Mouse (Mus musculus) thymus, adult 18-20 months (tissue): Measurements from ENCODE around the gene Rab37.

ENCODE experiments used
- DNase-seq, 2 experiments: peaks; one replicate each; pipeline ENCODE4 v3.0.0; 2022; ENCODE audit warnings: mixed read lengths in 2 of 2

The Rab37 gene

DNA sequence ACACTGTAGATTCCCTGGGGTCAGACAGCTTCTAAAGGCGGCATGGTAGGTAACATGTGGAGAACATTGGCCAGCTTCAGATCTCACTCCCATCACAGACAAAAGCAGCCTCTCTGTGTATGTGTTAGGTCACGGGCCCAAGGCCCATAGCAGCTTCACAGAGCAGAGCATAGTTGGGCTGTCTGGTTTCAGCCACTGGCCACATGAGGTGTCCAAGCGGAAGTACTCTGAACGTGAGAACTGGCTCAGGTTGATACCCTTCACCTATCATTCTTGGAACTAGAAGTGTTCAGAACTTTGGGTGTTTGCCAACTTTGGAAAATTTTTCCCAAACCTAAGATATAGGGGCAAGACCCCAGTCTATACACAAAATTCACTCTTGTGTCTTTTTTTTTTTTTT is 78.2 kb downstream of the Rab37 start:
- DNase-seq: no peak

DNA sequence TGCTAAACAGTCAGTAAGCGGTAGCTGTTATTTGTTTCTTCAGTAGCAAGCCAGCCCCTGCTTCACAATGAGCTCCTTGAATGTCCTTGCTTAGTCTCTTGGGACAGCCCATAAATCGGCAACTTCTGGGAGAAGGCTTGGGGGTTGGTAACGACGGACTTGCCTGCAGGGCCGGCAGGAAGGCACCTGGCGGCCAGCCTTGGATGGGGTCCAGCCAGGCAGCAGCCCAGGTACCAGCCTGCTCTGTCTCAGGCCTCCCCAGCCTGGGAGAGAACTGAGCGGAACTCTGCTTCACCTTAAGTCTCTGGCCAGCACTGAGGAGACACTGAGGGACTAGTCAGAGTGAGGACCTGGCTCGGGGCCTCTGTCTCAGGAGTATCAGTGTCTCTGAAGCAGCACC is 79.9 kb downstream of the Rab37 start:
- DNase-seq: no peak

DNA sequence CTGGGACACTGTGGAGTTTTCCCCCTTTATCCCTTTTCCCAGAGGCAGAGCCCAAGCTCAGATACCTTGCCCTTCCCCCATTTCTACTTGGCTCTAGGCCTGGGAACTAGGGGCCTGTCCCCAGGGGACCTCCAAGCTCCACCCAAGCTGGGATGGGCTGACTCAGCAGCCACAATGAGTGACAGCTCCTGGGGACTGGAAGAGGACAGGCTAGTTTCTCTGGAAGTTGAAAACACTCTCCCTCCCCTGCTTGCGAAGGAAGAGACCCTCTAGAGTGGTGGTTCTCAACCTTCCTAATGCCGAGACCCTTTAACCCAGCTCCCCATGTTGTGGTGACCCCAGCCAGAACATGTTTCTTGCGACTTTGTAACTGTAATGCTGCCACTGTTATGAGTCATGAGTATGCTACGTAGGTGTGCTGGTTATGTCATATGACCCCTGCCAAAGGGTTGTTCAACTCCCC is 81.6 kb downstream of the Rab37 start:
- DNase-seq: peak in 1 of 2 experiments; percentile 14

DNA sequence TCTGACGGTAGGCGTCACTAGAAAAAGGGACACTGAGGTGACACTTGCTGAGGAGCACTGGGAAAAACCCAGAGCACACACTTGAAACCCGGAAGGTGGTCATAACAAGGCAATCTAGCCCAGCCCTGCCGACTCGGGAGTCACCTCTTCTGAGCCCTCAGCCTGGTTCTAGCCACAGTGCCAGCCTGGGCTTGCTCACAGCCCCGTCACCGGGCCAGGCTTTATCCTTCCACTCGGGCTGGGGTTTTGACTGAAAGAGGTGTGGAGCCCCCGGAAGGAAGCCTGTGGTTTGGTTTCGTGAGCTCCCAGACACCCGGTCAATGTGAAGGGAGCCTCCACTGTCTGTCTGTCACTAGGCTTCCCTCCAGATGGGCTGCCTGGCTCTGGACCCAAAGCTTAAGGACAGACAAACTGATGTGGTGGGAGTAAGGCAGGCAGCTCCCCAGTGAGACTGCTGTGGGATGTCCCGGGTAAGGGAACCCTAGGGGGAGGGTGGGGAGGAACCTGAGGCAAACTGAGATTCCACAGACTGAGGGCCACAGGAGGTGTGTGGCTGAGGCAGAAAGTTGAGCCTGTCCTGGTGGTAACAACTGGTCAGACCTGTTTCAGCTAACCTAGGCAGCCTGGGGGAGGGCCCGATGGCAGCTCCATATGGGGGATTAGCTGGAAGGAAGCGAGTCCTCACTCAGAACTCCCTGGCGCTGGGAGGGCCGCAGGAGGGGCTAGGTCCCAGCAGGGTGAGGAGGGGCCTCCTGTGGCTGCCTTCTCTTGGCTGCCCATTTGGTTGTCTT is 82.5 kb downstream of the Rab37 start:
- peak in 1 of 2 experiments; percentile 40 for DNase-seq

DNA sequence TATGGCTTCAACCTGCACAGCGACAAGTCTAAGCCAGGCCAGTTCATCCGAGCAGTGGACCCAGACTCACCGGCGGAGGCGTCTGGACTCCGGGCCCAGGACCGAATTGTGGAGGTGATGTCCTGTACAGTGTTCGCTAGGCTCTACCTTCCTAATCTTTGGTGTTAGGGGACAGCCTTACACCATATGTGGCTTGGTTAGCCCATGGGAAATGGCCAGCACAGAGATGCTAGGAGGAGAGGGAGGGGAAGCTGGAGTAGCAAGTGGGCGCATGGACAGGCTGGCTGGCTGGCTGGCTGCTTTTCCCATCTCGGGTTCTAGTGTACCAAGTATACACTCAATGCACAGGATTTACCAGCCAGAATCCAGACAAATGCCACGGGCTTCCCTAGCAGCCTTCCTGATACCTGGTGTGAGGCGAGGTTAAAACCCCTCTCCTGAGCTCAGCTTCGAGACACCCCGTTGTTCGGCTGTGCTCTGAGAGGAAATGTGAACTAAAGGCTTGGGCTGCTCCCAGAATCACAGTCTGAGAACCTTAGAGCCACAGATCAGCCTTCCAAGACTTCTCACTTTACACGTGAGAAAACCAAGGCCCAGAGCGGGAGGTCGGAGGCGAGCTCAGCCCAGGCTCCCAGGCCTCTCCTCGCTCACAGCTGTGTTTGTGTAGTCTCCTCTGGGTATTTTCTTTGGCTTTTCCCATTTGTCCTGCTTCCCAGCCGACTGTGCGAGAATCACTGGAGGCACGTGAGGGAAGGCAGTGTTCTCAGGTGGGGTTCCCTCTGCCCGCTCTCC is 85.4 kb downstream of the Rab37 start:
- no peak for DNase-seq

DNA sequence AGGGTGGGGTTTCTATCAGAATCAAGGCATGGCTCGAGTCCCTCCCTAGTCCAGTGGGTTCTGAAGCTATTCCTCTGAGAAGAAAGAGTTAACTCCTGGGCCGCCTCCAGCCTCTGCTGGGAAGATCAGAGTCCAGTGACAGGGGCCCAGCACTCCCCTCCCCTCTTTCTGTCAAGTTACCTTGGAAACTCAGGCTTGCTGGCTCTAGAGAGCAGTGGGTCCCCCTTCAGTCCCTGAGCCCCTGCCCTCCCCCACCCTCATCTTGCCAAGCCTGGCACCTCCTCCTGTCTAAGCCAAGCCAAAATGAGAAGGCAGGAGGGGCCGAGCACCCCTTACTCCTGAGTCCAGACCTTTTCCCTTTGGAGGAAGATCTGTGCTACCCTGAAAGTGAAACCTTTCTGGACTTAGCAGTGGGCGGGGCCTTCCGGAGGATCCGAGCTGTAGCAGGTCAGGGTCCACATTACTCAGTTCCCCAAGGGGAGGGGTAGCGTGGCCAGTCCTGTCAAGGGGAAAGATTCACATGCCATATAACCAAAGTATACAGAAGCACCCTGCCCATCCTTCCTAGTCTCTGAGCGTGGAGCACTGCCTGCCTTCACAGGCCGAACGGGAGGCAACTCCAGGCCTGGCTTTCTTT is 86.4 kb downstream of the Rab37 start:
- DNase-seq: no peak

DNA sequence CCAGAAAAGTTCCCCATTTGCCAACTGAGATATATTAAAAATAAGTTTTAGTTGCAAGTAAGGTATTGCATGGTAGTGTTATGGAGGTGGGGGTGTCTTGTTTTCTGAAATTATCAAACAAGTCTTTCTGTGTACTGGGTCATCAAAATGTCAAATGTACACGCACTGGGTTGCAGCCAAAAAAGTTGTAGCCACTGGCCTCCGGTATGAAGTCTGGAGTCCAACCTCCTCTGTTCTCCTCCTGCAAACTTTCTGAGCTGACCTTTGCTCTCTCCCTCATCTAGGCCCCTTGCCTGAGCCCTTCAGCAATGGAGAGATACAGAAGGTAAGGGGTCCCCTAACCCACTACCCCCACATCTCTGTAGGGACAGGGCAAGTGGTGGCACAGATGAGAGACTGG is 87.5 kb downstream of the Rab37 start:
- DNase-seq: no peak

DNA sequence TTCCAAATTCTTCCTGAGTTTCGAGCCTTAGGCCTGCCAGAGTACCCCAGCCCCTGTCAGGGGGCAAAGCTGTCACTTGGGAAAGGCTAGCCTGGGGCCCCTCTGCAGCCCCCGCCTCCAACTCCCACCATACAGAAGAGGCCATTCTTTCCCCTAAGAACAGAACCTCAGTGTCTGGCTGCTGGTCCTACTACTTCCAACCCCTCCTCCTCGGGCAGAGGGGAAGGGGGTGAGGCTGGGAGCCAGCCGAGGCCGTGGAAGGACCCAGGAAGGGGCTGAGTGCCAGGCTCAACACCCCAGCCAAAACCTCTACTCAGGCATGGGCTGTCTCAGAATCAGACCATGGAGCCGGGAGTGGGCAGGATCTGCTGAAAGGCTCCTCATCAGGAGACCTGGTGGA is 88.0 kb downstream of the Rab37 start:
- no peak for DNase-seq

DNA sequence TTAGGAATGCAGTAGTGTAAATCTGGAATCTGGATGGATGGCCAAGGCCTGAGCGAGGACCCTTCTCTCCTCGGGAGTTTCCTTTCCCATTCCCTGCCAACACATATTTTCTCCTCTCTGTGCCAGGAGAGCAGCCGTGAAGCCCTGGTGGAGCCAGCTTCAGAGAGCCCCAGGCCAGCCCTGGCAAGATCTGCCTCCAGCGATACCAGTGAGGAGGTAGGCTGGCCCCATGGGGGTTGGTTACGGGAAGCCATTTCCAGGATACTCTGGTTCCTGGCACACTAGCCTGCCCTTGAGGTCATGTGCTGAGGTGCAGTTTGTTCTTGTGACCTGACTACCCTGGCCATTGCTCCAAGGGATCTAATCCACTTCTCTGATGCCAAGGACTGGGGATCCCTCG is 88.7 kb downstream of the Rab37 start:
- DNase-seq: peak in 1 of 2 experiments; percentile 12

DNA sequence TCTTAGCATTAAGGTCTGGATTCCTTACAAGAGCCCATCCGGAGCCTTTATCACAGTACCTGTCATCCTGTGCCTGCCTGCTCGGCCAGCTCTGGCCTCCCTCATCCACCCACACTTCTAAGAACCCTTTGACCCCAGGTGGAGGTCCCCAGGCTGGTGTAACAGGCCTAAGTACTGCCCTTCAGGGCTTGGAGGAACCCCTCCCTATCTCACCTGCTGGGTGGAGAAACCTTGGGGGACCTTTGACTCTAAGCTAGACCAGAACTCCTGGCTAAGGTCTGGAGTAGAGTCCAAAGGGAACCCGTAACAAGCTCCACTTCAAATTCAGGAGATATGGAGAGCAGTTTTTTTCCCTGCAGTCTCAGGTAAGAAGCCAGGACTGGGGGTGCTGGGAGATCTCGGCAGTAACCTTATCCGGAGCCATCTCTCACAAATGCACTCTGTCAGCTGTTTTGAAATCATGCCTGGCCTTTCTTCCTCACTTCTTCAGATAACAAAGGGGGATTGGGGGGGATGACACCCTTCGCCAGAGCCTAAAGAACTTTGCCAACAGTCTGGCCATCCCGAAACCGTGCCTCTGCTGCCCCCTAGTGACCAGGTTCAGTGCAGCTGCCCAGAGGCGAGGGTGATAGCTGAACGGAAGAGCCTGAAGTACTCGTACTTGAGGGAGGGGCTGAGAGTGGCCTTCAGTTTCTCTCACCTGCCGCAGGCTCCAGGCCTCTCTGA is 90.8 kb downstream of the Rab37 start:
- peak; percentile 74 to 78 for DNase-seq

DNA sequence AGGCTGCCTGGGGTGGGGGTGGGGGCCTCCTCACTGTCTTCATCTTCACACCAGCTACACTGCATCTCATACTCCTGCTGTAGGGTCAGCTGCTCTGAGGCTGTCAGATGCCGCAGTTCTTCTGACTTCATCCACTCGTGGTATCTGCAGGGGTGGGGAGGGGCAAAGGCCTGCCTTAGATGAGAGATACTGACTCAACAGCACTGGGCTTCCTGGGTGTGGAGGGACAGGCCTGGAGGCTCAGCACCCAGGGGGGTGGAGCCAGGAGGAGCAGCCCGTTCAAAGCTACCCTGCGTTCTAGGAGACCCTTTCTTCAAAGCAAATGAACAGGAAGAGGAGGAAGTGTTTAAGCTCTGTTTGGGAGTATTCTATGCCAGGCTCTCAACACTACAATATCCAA is 93.7 kb downstream of the Rab37 start:
- DNase-seq: no peak

DNA sequence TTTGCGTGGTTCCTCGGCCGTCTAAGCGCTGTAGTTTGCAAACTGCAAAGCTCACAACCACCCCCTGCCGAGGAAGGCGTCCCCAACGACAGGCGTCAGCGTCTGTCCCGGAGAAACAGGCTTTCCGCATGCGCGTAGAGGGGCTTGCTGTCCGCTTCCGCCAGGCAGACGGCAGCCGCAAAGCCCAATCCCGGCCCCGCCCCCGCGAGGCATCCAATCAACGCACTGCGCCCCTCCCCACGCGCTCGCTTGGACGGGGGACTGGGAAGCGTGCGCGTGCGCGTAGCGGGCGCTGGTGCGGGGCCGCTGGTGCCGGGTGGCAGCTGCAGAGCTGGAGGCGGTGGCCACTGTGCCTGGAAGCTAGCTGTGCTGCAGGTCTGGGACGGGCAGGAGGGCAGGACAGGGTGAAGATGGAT is 96.0 kb downstream of the Rab37 start, which contains the start of gene Tmem104:
Tmem104 (plus strand) TSS at position 264 of the 416 bp plus-strand sequence.
- DNase-seq: peak; percentile 99 to 100

DNA sequence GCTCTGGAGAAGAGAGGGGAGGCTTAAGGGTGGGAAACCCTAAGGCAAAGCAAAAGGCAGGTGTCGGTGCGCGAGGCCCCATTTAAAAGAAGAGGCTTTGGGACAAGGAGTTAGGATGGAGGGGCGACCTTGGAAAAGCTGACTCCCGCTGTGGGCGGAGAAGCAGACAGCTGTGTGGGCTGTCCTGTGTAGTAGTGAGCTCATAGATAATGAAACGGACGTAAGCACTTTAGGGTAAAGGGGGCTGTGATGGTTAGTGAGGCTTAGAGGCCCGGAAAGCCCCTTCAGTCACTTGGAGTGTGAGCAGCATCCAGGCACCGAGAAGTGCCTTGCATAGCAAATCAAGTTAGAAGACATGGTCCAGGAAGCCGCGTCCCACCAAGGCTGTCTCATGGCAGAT is 96.5 kb downstream of the Rab37 start, which contains the start of gene Nat9:
Nat9 (minus strand) TSS at position 167 of the 400 bp plus-strand sequence.
- no peak for DNase-seq

DNA sequence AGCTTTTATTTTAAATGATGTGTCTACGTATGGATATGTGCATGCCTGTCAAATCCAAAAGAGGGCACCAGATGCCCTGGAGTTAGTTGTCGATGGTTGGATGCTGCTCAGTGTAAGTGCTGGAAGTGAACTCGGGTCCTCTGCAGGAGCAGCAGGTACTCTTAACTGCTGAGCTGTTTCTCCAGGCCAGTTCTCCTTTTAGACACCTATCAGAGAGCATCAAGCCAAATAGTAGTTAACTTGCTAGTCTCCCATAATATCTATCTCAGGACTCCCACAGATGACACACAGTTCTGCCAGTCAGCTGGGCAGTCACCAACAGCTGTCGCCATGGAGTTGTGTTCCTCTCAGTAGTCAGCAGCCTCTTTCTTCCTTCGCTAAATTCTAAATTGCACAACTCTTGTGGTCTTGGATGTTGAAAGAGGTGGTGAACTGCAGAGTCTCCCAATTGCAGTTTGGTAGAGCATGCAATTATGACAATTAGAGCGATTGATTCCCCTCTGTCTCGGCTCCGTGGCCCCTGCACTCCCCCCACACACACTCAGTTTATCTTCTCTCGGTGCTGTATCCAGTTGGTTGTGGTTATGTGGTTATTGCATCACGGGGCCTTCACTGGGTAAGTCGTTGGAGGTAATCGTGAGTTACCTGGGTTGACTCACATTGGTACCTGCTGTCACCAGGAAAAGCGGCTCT is 97.5 kb downstream of the Rab37 start:
- DNase-seq: no peak

DNA sequence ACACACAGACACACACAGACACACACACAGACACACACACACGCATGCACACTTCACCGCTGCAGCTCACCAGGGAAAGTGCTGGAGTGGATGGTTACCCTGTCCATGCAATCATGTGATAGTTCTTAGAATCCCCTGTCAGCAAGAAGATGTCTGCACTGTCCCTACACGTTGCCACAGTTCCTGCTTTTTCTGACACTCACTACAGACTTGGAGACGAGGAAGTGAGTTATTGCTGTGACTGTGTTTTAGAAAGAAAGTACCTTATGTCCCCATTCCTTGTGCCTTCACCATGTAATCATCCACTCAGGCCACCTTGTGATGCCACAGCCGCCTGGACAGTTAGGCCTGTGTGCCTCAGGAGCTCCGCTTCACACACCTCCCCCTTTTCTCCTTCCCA is 98.1 kb downstream of the Rab37 start:
- no peak for DNase-seq

DNA sequence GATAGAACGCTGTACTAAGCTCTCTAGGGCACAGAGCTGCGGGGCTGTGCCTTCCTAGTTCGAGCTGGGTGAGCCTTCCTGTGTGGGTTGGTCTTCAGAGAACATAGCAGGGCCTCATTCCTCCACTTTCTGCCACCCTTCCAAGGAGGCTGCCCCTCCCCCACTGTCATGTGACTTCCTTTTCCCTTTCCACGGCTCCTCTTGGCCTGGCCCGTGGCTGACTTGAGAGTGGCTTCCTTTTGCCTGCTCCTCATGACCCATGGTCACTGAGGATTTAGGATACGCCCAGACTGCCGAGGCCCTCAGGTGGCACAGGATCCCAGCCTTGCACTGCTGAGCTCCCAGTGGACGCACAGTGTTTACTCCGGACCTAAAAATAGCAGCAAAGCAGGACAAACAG is 100.9 kb downstream of the Rab37 start:
- DNase-seq: no peak

DNA sequence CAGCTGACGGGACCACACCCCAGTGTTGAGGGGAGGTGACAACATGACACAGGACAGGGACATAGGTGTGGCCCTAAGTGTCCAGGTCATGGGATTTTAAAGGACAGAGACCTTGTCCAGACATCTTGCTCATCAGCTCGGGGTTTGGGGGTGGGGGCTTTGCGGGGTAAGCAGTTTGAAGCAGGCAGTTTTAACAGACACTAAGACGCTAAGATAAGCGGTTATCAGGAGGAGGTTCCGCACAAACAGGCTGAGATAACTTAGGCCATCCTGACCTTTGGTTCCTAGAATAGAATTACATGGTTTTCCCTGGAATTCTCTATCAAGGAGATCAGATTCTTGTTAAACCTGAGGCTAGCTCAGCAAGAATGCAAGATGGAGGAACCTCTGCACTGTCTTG is 103.5 kb downstream of the Rab37 start:
- no peak for DNase-seq

DNA sequence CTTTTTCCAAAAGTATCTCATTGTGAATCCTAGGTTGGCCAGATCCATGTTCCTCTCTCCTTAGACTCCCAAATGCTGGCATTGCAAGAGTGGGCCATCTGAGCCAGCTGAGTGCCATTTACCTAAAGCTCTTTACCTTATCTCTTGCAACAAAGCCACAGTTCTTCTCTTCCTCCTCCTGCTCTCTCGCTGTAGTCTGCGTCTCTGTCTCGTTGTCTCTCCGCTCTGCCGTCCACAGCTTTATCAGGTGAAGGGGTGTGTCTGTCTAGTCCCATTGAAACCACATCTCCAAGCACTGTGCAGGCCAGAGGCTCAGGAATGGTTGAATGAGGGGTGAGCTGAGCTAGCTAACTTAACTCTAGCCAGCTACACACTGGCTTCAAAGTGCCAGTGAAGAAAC is 104.7 kb downstream of the Rab37 start:
- DNase-seq: no peak

DNA sequence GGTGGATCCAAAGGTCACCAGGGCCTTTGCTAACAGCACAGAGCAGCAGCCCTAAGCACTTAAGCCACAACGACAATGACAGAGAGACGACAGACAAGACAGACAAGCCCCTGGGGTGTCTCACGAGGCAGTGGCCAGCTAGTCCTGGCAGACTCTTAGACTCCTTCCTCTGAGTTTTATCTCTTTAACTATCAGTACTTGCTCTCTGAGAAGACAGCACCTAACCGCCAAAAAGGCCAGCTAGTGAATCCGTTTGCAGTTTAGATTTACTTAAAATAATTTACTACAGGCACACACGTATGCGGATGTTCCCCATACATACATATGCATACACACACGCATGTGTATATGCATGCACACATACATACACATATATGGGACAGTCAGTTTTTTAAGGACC is 106.3 kb downstream of the Rab37 start:
- no peak for DNase-seq

DNA sequence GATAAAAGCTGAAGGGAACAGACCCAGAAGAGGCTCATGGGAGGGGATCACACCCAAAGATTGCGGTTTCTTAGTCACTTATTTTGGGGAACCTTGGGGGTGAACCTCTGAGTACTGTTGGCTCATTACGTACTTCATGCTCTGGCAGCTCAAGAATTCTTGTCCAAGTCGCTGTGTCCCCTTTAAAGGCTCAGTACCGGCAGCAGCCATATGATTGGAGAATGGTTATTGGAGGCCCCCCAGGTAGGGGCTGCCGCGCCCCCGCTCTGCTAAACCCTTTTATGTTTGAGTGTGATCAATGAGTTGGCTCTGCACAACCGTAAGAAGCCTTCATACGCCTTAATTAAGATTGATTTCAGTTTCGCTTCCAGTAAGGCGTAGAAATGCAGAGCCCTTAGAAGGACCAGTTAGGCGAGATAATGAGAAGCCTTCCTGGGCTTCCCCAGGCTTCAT is 107.7 kb downstream of the Rab37 start:
- no peak for DNase-seq

DNA sequence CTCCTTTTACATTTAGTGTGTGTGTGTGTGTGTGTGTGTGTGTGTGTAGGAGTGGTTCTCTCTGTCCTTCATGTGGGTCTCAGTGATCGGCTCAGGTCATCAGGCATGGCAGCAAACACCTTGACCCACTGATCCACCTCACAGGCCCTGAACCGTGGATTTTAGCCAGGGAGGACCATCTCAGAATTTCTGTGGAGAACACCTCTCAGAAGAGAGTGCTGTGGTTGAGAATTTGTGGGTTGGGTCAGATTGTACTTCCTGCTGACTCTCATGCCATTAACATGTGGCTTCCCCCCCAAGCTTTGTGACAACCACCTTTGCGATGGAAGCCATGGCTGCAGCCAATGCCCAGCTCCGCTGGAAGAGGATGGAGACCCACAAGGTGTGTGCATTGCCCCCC is 109.3 kb downstream of the Rab37 start:
- no peak for DNase-seq

DNA sequence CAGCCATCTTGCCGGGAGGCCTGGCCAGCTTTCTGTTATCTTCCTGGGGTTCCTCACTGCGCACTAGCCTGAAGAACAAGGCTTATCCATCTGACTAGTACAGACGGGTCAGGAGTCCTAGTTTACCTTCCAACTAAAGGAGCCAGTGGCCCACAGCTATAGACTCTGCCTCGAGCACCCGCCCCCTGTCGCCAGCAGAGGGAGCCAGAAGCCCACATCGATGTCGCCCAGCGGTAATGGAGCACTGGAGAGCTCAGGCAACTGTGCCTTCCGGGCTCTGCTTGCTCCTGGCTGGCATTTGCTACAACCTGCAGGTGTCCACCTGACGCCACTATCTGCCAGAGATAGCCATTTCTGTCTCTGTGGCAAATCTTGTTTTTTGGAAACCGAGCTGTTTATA is 111.1 kb downstream of the Rab37 start:
- peak; percentile 55 to 63 for DNase-seq
